Mouse (Mus musculus) C2C12 (cell line): Measurements from ENCODE around the gene Fam205c. TPM values are rescaled to one million over a fixed set of nuclear protein-coding genes. Genes with fewer than 3 reads are reported as not detected.
"Not testable (repeated sequence)": the region's sequence is repeated elsewhere in the genome, so short reads cannot be mapped to it uniquely, and the experiment has no call there.

Experiments
- H3K27me3 ChIP-seq: one replicate; pipeline ENCODE4 v1.6.1; 2011; ENCODE audit not compliant: control insufficient read depth, insufficient read depth, insufficient read length
- H3K36me3 ChIP-seq: one replicate; pipeline ENCODE4 v1.6.1; 2011; ENCODE audit not compliant: control insufficient read depth, insufficient read depth
- H3K4me3 ChIP-seq: one replicate; pipeline ENCODE4 v1.5.1; 2011; ENCODE audit warnings: mild to moderate bottlenecking, control low read depth; ENCODE audit not compliant: poor library complexity, insufficient read depth, severe bottlenecking
- H3K79me2 ChIP-seq: one replicate; pipeline ENCODE4 v1.6.1; 2011; ENCODE audit not compliant: control insufficient read depth, insufficient read depth
- H3K79me3 ChIP-seq: one replicate; pipeline ENCODE4 v1.6.1; 2011; ENCODE audit warnings: low read depth, control low read depth
- H3ac ChIP-seq: one replicate; pipeline ENCODE3; 2011; ENCODE audit warnings: low read depth; ENCODE audit not compliant: control insufficient read depth, insufficient read length
- polyA plus RNA-seq: library from polyadenylated mRNA; unstranded; fragments of >200 nt; fragmentation: generic; extraction: Trizol; gene quantifications from one replicate; pipeline ENCODE4 v1.2.1, GENCODE M21; 2012; ENCODE audit warnings: missing spikeins

Gene Fam205c
- polyA plus RNA-seq, 1 experiment, result not detected

DNA sequence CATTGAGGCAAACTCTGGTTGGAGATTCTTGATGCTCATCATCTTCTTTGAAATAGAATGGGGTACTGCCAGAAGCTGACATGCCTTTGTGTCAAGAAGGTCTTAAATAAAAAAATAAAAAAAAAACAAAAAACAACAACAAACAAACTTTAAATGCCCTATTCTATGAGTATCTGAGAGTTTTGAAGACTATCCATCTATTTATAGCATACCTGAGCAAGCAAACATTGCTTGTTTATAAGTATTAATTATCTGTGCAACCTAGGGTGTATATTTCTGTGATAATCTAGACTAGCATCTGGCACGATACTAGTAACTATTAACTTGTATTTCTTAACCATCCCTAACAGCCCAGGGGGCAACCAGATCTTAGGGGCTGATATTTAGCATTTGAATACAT lies 17.4 kb downstream of the Fam205c start, which contains the start of gene Gm12394:
Gm12394 (minus strand) TSS at position 101 of the 400 bp plus-strand sequence.
- not testable (repeated sequence) for H3K36me3 ChIP-seq, H3ac ChIP-seq, H3K79me3 ChIP-seq, H3K27me3 ChIP-seq, H3K79me2 ChIP-seq, H3K4me3 ChIP-seq

DNA sequence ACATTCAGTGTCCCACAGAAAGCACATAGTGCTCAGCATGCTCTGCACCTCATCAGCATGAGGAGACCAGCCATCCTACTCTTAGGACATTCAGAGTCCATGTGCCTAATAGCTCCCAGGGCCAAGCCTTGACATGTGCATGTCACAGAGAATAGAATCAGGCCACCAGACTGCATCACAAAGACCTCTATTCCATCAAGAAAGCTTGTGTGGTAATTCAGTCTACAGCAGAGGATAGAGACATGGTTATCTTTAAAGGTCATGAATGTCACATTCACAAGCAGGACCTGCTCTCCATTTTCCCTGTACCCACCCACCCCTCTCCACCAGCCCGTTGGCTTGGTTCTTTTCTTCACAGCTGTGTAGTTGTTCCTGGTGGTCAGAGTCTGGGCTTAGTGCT lies 20.2 kb downstream of the Fam205c start, which contains the start of gene Fam205a1:
Fam205a1 (minus strand) TSS at position 101 of the 400 bp plus-strand sequence.
- not testable (repeated sequence) for H3K4me3 ChIP-seq, H3K79me2 ChIP-seq, H3K79me3 ChIP-seq, H3K36me3 ChIP-seq, H3ac ChIP-seq, H3K27me3 ChIP-seq

Other genes starting within 250 kb of the Fam205c start
- gene Gm2564, start 244.5 kb downstream of the Fam205c start, polyA plus RNA-seq, result not detected
- gene Ccl27b, start 219.0 kb downstream of the Fam205c start, polyA plus RNA-seq, result not detected
- gene Il11ra2, start 212.3 kb downstream of the Fam205c start, polyA plus RNA-seq, result not detected
- not detected for gene 4930578G10Rik, start 138.7 kb downstream of the Fam205c start, polyA plus RNA-seq
- gene Ccl19, start 117.7 kb downstream of the Fam205c start, polyA plus RNA-seq, result not detected
- not detected for gene Ccl21a, start 100.2 kb downstream of the Fam205c start, polyA plus RNA-seq
- gene Fam205a1, start 20.3 kb downstream of the Fam205c start, polyA plus RNA-seq, result not detected
- gene Gm12394, start 17.5 kb downstream of the Fam205c start, polyA plus RNA-seq, result not detected
- not detected for gene Phf24, start 42.4 kb upstream of the Fam205c start, polyA plus RNA-seq
- gene Dnajb5, start 75.6 kb upstream of the Fam205c start, polyA plus RNA-seq, result 5.3 TPM
- 0.48 TPM for gene 1700022I11Rik, start 95.4 kb upstream of the Fam205c start, polyA plus RNA-seq
- 319 TPM for gene Vcp, start 126.3 kb upstream of the Fam205c start, polyA plus RNA-seq
- gene Fancg, start 136.3 kb upstream of the Fam205c start, polyA plus RNA-seq, result 3.2 TPM
- gene Pigo, start 151.6 kb upstream of the Fam205c start, polyA plus RNA-seq, result 4.9 TPM
- 133 TPM for gene Stoml2, start 157.5 kb upstream of the Fam205c start, polyA plus RNA-seq
- 4.8 TPM for gene Fam214b, start 172.0 kb upstream of the Fam205c start, polyA plus RNA-seq
- 0.08 TPM for gene Unc13b, start 184.7 kb upstream of the Fam205c start, polyA plus RNA-seq